Mouse (Mus musculus): ENCODE data around the gene Gm28048. TPM values are rescaled to one million over a fixed set of nuclear protein-coding genes. Genes with fewer than 3 reads are reported as not detected.

Gene Gm28048
- total RNA-seq, 1 experiment from 2014 or later, result 52.4 TPM

DNA sequence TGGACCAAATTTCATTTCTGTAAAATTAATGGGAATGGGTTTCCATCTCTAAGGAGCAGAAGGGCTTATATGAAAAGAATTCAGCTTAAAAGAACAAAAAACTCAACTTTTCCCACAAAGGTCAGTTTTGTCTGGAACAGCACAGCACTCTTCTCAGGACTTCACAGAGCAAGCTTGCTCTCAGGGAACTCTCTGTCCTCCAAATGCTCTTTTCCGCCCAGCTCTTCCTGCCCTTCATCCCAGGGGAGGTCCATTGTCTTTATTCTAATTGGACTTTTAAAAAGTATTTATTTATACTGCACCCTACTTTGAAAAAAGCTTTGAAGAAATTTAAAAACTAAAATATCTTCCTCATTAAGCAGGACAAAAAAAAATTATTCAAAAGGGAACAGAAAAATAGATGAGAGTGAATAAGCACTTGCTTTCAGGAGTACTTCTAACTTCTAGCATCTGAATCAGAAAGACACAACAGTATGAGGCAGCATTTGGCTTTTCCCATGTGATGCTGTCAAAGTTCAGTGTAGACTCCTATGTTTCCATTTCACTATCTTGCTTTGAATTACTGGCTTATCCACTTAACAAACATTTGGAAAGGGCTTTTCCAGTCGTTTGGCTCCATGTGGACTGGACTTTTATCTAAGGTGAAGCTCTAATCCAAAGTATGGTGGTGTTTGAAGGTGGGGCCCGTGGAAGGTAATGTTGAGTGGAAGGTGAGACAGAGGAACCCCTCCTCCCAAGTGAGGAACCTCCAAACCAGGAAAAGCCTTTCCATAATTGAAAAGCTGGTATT lies 101.3 kb downstream of the Gm28048 start:
- ATAC-seq (replicated peaks in 1 of 2; ENCODE audit: insufficient read depth in 1 of 2, low FRiP score in 2 of 2, low TSS enrichment in 1 of 2, low read depth in 1 of 2, poor library complexity in 2 of 2, severe bottlenecking in 2 of 2), result no peak

DNA sequence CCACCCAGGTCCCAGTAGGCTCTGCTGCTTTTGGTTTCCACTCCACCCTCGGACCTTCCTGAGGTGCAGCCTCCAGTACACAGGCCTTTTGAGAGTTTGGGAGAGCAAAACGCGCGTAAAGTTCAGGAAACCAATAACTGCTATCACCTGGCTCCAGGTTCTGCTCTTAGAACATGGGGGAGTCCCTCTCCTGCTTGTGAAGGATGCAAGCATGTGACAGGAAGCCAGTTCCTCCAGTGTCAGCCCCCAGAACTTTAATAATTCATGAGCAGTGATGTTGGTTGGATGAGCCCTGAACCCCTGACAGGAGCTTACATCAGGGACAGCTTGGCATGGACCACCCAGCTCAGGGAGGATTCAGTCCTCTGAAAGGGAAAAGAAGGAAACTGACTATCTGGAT lies 102.2 kb downstream of the Gm28048 start:
- ATAC-seq (replicated peaks in 1 of 2; ENCODE audit: insufficient read depth in 1 of 2, low FRiP score in 2 of 2, low TSS enrichment in 1 of 2, low read depth in 1 of 2, poor library complexity in 2 of 2, severe bottlenecking in 2 of 2), result 0 out of 4 replicates have a peak, but pooled peaks of 1 of the 2 experiments have one; percentile 12

DNA sequence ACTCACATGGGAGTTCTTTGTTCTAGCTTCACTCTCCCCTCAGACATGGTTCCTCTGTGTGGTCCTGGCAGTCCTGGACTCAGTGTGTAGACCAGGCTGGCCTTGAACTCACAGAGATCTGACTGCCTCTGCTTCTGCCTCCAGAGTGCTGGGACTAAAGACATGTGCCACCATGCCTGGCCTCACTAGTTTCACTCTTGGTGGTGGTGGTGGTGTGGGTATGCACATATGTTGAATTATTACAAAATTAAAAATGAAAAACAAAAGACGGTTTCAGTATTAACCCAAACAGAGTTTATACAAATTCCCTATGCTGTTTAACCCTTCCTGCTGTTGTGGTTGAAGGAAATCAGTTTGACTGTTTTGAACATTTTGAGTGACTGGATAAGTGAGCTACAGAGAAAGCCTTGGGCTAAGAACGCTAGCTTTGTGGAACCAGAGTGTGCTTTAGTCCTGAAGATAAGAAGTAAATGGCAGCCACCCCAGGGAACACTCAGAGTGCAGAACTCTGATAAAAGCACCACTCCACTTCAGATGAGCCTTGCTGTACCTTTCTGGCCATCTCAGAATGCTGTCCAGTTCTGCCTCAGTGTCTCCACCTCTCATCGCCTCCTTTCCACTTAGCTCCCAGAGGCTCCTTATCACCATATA lies 105.1 kb downstream of the Gm28048 start:
- no peak for ATAC-seq (replicated peaks in 1 of 2; ENCODE audit: insufficient read depth in 1 of 2, low FRiP score in 2 of 2, low TSS enrichment in 1 of 2, low read depth in 1 of 2, poor library complexity in 2 of 2, severe bottlenecking in 2 of 2)

DNA sequence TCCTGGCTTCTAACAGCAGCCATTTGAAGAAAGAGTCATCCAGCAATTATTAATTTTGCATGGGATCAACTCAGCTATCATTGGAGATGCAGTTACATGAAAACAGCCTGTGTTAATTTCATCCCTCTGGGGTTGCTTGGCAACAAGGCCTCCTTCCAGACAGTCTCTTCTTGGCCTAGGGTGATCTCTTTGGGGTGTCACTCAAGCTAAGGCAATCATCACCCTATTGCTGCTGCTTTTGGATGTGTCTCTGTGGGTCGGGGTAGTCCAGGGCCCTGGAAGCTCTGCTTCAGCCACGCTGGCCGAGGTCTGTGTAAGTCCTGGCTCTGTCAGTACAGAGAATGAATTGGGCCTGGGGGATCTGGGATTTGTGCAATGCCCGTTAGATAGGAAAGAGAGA lies 106.6 kb downstream of the Gm28048 start:
- ATAC-seq (replicated peaks in 1 of 2; ENCODE audit: insufficient read depth in 1 of 2, low FRiP score in 2 of 2, low TSS enrichment in 1 of 2, low read depth in 1 of 2, poor library complexity in 2 of 2, severe bottlenecking in 2 of 2), result no peak

DNA sequence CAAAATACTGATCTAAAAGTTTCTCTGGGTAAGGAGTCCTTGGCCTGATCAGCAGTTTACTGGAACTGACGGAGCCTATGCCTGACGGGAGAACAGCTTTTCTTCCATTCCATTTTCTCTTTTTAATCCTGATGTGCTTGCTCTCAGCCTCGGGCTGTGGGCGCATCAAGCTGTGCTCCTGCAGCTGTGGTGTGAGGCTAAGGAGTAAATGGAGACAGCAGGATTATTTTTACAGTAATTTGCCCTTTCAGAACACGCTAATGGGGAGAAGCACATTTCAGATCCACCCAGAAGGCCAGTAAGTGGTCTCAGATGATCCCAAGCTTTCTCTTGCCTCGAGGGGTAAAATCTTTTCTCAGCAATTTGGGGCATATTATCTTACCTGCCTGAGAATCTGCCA lies 107.1 kb downstream of the Gm28048 start:
- ATAC-seq (replicated peaks in 1 of 2; ENCODE audit: insufficient read depth in 1 of 2, low FRiP score in 2 of 2, low TSS enrichment in 1 of 2, low read depth in 1 of 2, poor library complexity in 2 of 2, severe bottlenecking in 2 of 2), result no peak

DNA sequence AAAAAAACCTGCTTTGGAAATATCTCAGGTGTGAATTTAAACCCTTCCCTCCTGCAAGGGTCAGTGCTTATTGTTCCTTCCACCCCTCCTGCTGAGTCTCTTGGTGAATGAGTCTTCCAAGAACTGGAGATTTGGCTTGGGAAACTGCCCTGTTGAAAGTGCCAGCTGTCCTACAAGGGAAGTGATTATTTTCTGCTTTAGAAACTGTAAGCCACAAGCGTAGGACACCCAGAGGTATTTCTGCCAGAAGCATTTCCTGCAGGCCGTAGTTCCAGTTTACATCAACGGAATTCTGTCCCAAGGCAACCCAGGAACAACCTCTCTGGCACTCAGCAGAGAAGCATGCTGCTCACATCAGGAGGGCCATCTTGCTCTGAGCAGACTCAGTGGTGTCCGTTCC lies 108.5 kb downstream of the Gm28048 start:
- peak in 1 of 2 experiments; percentile 9; a peak in 1 of 4 replicates for ATAC-seq (replicated peaks in 1 of 2; ENCODE audit: insufficient read depth in 1 of 2, low FRiP score in 2 of 2, low TSS enrichment in 1 of 2, low read depth in 1 of 2, poor library complexity in 2 of 2, severe bottlenecking in 2 of 2)

DNA sequence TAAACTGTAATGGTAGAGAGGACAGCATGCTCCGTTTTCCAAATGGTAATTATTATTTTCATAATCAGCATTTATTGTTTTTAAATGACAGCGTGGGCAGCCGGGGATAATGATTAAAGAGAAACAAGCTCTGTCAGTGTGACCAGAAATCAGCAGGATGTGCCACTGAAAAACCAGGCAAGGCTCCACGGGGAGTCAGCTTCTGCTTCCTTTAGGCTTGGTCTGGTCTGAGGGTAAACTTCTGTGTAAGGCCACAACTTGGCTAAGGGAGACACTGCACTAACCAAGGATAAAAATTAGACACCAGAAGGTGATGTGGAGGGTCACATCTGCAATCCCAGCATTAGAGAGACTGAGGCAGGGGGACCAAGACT lies 109.6 kb downstream of the Gm28048 start:
- ATAC-seq (replicated peaks in 1 of 2; ENCODE audit: insufficient read depth in 1 of 2, low FRiP score in 2 of 2, low TSS enrichment in 1 of 2, low read depth in 1 of 2, poor library complexity in 2 of 2, severe bottlenecking in 2 of 2), result peak; percentile 5 to 39; a peak in 2 of 4 replicates

DNA sequence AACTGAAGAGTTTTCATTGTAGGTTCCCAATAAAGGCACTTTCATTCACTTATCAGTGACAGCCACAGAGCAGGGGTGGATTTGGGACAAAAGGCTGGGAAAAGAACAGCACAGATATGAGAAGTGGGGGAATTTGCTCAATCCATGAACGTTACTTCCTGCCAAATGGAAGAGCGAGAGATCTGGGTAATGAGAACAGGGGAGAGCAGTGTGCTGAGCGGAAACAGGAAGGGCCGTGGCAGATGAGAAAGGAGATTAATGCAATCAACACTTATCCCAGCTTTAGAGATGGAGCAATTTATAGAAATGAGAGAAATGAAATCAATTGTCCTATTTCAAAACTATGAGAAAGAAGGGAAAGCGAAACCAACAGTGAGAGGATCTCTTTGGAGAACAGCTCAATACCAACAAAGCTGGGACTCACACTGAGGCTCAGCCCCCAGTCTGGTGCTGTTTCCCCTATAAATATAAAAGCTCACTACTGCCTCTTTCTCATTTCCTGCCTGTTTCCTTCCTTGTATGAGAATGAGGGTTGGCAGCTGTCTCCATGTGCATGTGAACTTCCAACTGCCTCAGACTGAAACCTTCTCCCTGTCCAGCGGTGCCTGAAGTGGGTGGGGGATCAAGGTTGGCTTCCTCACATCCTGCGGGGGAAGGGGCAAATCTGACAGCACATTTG lies 110.1 kb downstream of the Gm28048 start:
- ATAC-seq (replicated peaks in 1 of 2; ENCODE audit: insufficient read depth in 1 of 2, low FRiP score in 2 of 2, low TSS enrichment in 1 of 2, low read depth in 1 of 2, poor library complexity in 2 of 2, severe bottlenecking in 2 of 2), result peak; percentile 74 to 84

DNA sequence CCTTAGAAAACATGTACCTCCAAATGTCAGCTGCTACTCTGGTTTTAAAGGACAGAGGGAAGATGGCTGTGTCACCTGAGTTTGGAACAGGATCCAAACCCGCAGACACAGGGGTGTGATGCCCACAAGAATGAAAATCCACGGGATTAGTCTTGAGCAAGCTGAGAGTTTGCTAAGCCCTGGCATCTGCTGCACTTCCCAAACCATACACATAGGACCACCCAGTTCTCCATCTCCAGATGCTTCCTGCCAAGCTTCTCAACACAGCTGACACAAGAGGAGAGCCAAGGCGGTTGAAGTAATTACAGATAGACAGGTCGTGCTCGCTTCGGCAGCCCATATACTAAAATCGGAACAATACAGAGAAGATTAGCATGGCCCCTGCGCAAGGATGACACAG lies 113.3 kb downstream of the Gm28048 start:
- ATAC-seq (replicated peaks in 1 of 2; ENCODE audit: insufficient read depth in 1 of 2, low FRiP score in 2 of 2, low TSS enrichment in 1 of 2, low read depth in 1 of 2, poor library complexity in 2 of 2, severe bottlenecking in 2 of 2), result no peak

DNA sequence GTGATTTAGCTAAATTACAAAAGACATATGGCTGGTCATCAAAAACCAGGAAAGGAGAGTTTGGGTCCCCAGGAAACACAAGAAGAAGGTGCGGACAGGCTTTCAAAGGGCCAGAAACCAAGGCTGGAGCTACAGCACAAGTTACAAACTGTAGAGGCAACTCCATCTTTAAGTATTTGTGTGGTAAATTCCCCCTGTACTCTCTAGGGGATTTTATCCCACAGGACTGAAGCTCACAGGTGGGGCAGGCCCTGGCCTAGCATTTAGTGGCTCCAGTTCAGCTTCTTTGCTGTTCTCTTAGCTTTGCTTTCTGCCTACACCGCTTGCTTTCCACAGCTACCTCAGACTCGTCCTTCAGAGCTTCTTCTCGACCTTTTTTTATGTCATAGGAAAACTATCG lies 114.2 kb downstream of the Gm28048 start:
- no peak for ATAC-seq (replicated peaks in 1 of 2; ENCODE audit: insufficient read depth in 1 of 2, low FRiP score in 2 of 2, low TSS enrichment in 1 of 2, low read depth in 1 of 2, poor library complexity in 2 of 2, severe bottlenecking in 2 of 2)

DNA sequence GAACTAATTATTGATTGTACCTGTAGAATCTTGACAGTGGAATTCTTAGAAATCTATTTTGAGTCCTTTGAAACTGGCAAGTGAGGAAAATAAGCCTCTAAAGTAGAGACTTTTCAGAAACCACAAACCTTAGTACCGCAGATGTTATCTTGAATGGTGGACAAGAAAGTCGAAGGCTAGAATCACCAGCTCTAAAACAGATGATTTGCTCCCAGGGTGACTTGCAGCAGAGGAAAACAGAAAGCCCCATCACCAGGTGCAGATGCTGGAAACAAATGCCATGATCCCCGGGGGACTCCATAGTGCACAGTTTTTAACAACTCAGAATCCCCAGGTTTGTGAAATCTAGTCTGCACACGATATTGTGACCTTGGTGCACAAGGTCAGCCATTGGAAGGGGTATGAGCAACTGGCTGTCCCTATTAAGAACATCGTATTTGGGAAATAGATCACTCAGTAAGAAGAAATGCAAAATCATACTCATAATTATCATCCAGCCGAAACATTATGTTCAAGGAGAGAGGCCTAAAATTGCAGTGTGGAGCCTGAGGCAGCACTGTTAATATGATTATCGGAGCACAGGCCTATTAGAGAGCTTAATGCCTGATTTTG lies 116.1 kb downstream of the Gm28048 start:
- peak; percentile 39 to 42; a peak in 2 of 4 replicates for ATAC-seq (replicated peaks in 1 of 2; ENCODE audit: insufficient read depth in 1 of 2, low FRiP score in 2 of 2, low TSS enrichment in 1 of 2, low read depth in 1 of 2, poor library complexity in 2 of 2, severe bottlenecking in 2 of 2)

DNA sequence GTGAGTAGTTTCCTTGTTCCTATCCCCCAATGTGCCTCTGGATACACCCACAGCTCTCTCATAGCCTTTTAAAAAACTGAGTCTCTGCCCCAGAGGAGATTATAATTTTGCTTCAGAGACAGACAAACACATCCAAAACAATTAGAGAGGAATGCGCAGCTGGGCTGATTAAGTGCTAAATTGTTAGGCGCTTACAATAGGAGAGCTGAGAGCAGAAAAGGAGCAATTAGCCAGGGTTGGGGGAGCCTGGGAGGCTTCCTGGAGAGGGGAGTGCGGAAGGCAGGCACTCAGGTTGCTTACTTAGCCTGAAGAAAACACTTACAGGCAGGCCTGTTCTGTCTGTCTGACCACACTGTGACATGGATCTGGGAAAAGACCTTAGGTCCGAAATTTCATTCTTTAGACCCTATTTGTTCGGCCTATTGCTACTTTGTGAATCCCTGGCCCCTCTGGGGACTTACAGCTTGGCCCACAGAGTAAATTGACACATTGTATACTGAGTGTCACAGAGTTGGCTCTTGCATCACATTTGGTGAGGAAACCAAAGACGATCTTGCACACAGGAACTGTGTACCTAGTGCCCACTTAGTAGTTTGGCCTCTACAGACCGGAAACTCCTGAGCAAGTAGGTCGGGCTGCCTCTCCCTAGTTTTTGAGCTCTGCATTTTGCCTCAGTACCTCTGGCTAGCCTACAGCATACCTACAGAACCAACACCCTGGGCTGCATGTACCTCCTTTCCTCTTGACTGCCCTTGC lies 117.4 kb downstream of the Gm28048 start:
- ATAC-seq (replicated peaks in 1 of 2; ENCODE audit: insufficient read depth in 1 of 2, low FRiP score in 2 of 2, low TSS enrichment in 1 of 2, low read depth in 1 of 2, poor library complexity in 2 of 2, severe bottlenecking in 2 of 2), result peak in 1 of 2 experiments; percentile 19; a peak in 1 of 4 replicates

DNA sequence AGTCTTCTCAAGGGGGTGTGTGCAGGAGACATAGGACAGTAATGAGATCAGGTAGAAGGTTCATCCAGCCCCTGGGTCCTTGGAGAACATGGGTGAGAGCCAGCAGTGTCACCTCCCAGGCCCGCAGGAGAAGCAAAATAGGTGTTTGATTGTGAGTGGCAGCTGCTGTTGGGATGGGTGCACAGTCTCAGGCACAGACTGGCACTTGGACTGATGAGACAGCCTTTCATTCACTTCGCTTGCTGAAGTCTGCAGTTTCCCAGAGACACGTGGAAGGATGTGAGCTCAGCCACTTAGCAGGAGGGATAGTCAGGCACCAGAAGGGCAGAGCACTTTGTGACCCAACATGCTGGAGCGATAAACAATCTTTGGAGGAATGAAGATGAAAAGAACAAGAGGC lies 118.3 kb downstream of the Gm28048 start:
- no peak for ATAC-seq (replicated peaks in 1 of 2; ENCODE audit: insufficient read depth in 1 of 2, low FRiP score in 2 of 2, low TSS enrichment in 1 of 2, low read depth in 1 of 2, poor library complexity in 2 of 2, severe bottlenecking in 2 of 2)

DNA sequence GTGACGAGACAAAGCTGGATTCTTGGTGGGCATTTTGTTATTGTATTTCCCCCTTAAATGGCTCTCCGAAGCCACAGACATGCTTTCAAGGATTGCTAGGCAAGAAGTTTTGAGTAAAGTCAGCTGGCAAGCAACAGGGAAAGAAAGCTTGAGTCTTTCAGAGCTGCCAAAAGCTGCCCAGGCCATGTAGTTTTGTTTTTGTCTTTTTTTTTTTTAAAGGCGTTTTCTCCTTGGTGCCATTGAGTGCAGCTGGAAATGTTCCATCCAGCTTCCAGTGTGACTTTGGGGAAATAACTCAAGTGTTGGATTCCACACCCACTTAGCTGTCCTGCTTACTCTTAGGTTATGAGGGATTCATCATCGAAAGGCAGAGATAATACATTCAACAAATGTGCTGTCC lies 120.6 kb downstream of the Gm28048 start:
- ATAC-seq (replicated peaks in 1 of 2; ENCODE audit: insufficient read depth in 1 of 2, low FRiP score in 2 of 2, low TSS enrichment in 1 of 2, low read depth in 1 of 2, poor library complexity in 2 of 2, severe bottlenecking in 2 of 2), result no peak

DNA sequence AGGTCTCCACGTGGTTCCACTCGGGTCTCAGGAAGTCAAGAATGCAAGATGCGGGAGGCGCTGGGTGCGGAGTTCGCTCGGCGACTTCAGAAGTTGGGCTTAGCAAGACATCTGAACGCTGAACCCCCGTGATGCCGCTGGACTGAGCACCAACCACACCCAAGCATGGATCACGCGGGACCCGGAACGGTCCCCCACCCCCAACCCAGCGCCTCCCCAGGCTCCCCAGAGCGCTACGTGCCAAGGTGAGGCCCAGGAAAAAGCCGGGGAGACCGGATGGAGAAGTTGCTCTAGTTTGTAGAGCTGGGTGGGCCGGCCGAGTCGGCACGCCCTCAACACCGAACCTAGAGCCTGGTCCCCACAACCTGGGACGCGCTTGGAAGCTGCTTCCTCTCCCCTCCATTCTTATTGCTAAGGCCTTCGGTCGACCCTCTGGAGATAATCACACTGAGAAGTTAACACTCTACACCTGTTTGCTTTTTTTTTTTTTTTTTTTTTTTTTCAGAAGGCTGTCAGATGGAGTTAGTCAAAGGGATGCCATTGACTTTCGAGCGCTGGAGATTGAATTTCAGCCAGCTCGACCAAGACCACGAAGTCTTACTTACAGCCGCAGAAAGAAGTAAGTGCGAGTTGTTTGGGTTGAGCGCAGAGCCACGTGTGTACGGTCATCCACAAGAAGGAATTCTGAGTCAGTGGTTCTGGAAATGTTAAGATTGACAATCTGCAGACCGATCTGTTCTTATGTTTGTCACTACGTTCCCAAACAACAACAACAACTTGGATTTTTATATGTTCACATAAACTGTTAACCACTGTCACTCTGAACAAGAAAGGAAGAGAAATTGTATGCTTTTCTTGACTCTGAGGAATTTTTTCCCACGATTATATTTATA lies 121.3 kb downstream of the Gm28048 start, which contains the start of gene B3gnt2:
Gene B3gnt2, minus strand, starts transcription at position 627 of the 893 bp plus-strand sequence.
- ATAC-seq (replicated peaks in 1 of 2; ENCODE audit: insufficient read depth in 1 of 2, low FRiP score in 2 of 2, low TSS enrichment in 1 of 2, low read depth in 1 of 2, poor library complexity in 2 of 2, severe bottlenecking in 2 of 2), result peak; percentile 28 to 30; a peak in 3 of 4 replicates

DNA sequence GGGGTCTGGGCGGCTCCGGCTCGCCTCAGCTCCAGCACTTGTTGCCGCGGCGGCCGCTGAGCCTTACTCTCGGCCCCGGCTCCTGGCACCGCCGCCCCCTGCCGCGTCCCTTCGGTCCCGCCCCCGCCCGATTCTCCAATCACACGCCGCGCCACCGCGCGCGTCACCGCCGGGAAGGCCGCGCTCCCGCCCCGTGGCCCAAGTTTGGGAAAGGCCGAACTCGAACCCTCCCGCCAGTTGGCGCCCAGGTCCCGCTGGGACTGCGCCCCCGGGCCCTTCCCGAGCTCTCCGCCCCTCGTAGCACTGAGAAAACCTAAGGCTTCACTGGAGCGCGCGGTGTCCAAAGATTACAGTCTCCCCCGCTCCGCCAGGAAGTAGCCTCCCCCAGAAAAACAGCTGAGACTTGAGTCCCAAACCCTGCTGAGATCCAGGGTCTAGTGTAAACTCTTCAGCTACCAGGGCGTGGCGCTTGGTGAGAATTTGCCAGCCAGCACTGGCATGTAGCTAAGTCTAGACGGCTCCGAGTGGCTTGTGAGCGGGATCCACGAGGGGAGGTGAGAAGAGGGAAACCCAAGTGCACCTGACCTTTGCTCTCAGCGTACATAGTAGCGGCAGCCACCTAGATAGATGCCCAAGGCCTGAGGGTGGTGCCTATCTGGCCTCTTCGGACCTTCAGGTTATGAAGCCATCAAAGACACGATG lies 122.1 kb downstream of the Gm28048 start:
- ATAC-seq (replicated peaks in 1 of 2; ENCODE audit: insufficient read depth in 1 of 2, low FRiP score in 2 of 2, low TSS enrichment in 1 of 2, low read depth in 1 of 2, poor library complexity in 2 of 2, severe bottlenecking in 2 of 2), result peak; percentile 63 to 66

All from hematopoietic stem cell, adult 5-6 weeks (primary cell).